Mouse (Mus musculus) lung, postnatal 0 days (tissue): ENCODE measurements around the gene 1700020N01Rik. TPM values are rescaled to one million over a fixed set of nuclear protein-coding genes. Genes with fewer than 3 reads are reported as not detected.

Experiments used
- ATAC-seq: fragments of 200-750 bp; cut with Nextera tagmentation; 2 replicates; pipeline ENCODE4 v1.8.0; 2017; ENCODE audit warnings: moderate library complexity
- DNase-seq: peaks from one replicate; pipeline ENCODE4 v3.0.0-alpha.2; 2016; ENCODE audit warnings: low spot score
- H3K27ac ChIP-seq: fragments of 300-500 bp; sonication (generic); 2 replicates; pipeline ENCODE4 v1.5.1; 2014; ENCODE audit warnings: antibody characterized with exemption, mild to moderate bottlenecking, low read length, mixed read lengths
- H3K27me3 ChIP-seq: fragments of 300-500 bp; sonication (generic); replicated peaks from 2 replicates; pipeline ENCODE4 v1.6.1; 2014; ENCODE audit warnings: low read length, mixed read lengths; ENCODE audit not compliant: insufficient read depth
- H3K36me3 ChIP-seq: fragments of 300-500 bp; sonication (generic); 2 replicates; pipeline ENCODE4 v1.6.1; 2014; ENCODE audit warnings: low read length, mixed read lengths; ENCODE audit not compliant: insufficient read depth
- H3K4me1 ChIP-seq: fragments of 300-500 bp; sonication (generic); 2 replicates; pipeline ENCODE4 v1.6.1; 2014; ENCODE audit warnings: antibody characterized with exemption, low read depth, low read length, mixed read lengths; ENCODE audit not compliant: insufficient read depth
- H3K4me2 ChIP-seq: fragments of 300-500 bp; sonication (generic); replicated peaks from 2 replicates; pipeline ENCODE4 v1.6.1; 2014; ENCODE audit warnings: low read depth, mild to moderate bottlenecking, low read length, moderate library complexity, mixed read lengths
- H3K4me3 ChIP-seq: fragments of 300-500 bp; sonication (generic); 2 replicates; pipeline ENCODE4 v1.5.1; 2014; ENCODE audit warnings: low read depth, low read length
- H3K9ac ChIP-seq: fragments of 300-500 bp; sonication (generic); replicated peaks from 2 replicates; pipeline ENCODE4 v1.6.1; 2014; ENCODE audit warnings: low read depth, mild to moderate bottlenecking
- H3K9me3 ChIP-seq: fragments of 300-500 bp; sonication (generic); 2 replicates; pipeline ENCODE4 v1.6.1; 2016; ENCODE audit warnings: low read length, mixed read lengths
- CTCF ChIP-seq: IDR thresholded peaks from 2 replicates; pipeline ENCODE4 v1.5.1; 2016; ENCODE audit warnings: antibody characterized with exemption, mild to moderate bottlenecking
- EP300 ChIP-seq: IDR thresholded peaks from 2 replicates; pipeline ENCODE4 v1.6.1; 2016; ENCODE audit warnings: antibody characterized with exemption, mild to moderate bottlenecking, control low read depth
- WGBS: fragments of 180-500 bp; shearing (Covaris S2); extraction: QIAGEN DNeasy Blood & Tissue Kit; methylation state at CpG from one replicate; pipeline ENCODE4 v1.1.7; 2014; 5-methylcytosine and 5-hydroxymethylcytosine counted together
- polyA plus RNA-seq: library from polyadenylated mRNA; unstranded; fragments of >200 nt; fragmentation: Nextera tagmentation; extraction: Ambion mirVana; gene quantifications from 2 replicates; pipeline ENCODE4 v1.2.1, GENCODE M21; 2015

The 1700020N01Rik gene
- polyA plus RNA-seq, 1 experiment from 2014 or later = 0.11 TPM

GRCm38 (mm10) chr10:21629031-21629740, 36.2 kb downstream of the 1700020N01Rik start:
- H3K4me3 ChIP-seq = no peak overlapping the region
- WGBS = 73% methylated on average over 10 of the region's 10 CpGs
- no peak for ATAC-seq
- no peak overlapping the region for H3K27ac ChIP-seq
- no peak for DNase-seq
- H3K36me3 ChIP-seq = no peaks in the 10 kb centered on the region
- H3K27me3 ChIP-seq = no peaks in the 10 kb centered on the region
- no peak overlapping the region for H3K9ac ChIP-seq
- H3K4me2 ChIP-seq = no peak overlapping the region
- no peaks in the 10 kb centered on the region for H3K9me3 ChIP-seq
- TF ChIP-seq CTCF (no peak), EP300 (no peak)
- H3K4me1 ChIP-seq = no peaks in the 10 kb centered on the region

- Histone ChIP-seq H3K4me1 (no peaks in the 10 kb centered on the region), H3K9me3 (no peaks in the 10 kb centered on the region), H3K9ac (no peak overlapping the region), H3K4me2 (no peak overlapping the region), H3K4me3 (no peak overlapping the region), H3K27ac (no peak overlapping the region), H3K36me3 (no peaks in the 10 kb centered on the region), H3K27me3 (no peaks in the 10 kb centered on the region)
- TF ChIP-seq EP300 (no peak), CTCF (no peak)
- DNase-seq (peak; percentile 58), ATAC-seq (0 out of 2 replicates have a peak, but pooled peaks have one; percentile 31)
- 82% methylated on average over 1 of the region's 1 CpGs for WGBS
These were observed 38.5 kb downstream of the 1700020N01Rik start for GRCm38 (mm10) chr10:21631481-21631880.

- peak; percentile 78 for ATAC-seq
- no peaks in the 10 kb centered on the region for H3K4me1 ChIP-seq
- no peaks in the 10 kb centered on the region for H3K27me3 ChIP-seq
- no peak overlapping the region for H3K27ac ChIP-seq
- H3K9me3 ChIP-seq = no peaks in the 10 kb centered on the region
- 49% methylated on average over 5 of the region's 5 CpGs for WGBS
- H3K4me3 ChIP-seq = no peak overlapping the region
- no peak overlapping the region for H3K4me2 ChIP-seq
- TF ChIP-seq EP300 = peak; percentile 48
- no peak for TF ChIP-seq CTCF
- peak; percentile 78 for DNase-seq
- H3K9ac ChIP-seq = no peak overlapping the region
- H3K36me3 ChIP-seq = no peaks in the 10 kb centered on the region
These were observed 39.7 kb downstream of the 1700020N01Rik start for GRCm38 (mm10) chr10:21632687-21633086.

GRCm38 (mm10) chr10:21635988-21636710, 43.2 kb downstream of the 1700020N01Rik start:
- no peak overlapping the region for H3K4me2 ChIP-seq
- no peak for TF ChIP-seq CTCF
- TF ChIP-seq EP300 = no peak
- 80% methylated on average over 4 of the region's 4 CpGs for WGBS
- H3K36me3 ChIP-seq = no peaks in the 10 kb centered on the region
- no peaks in the 10 kb centered on the region for H3K4me1 ChIP-seq
- H3K27ac ChIP-seq = 0 out of 2 replicates have a peak overlapping the region, but pooled peaks have one; percentile 45
- no peak for DNase-seq
- no peaks in the 10 kb centered on the region for H3K9me3 ChIP-seq
- H3K9ac ChIP-seq = no peak overlapping the region
- no peaks in the 10 kb centered on the region for H3K27me3 ChIP-seq
- no peak overlapping the region for H3K4me3 ChIP-seq
- no peak for ATAC-seq

- WGBS = 57% methylated on average over 6 of the region's 6 CpGs
- no peaks in the 10 kb centered on the region for H3K9me3 ChIP-seq
- H3K27ac ChIP-seq = peak overlapping the region; percentile 76
- H3K9ac ChIP-seq = no peak overlapping the region
- no peak overlapping the region for H3K4me3 ChIP-seq
- H3K4me1 ChIP-seq = no peaks in the 10 kb centered on the region
- DNase-seq (peak; percentile 67), ATAC-seq (peak; percentile 87)
- no peak overlapping the region for H3K4me2 ChIP-seq
- H3K36me3 ChIP-seq = no peaks in the 10 kb centered on the region
- no peaks in the 10 kb centered on the region for H3K27me3 ChIP-seq
- TF ChIP-seq EP300 = peak; percentile 81
- TF ChIP-seq CTCF = no peak
These were observed 43.8 kb downstream of the 1700020N01Rik start for GRCm38 (mm10) chr10:21636711-21637081.

GRCm38 (mm10) chr10:21651388-21651787, 58.4 kb downstream of the 1700020N01Rik start:
- Histone ChIP-seq H3K4me1 (no peaks in the 10 kb centered on the region), H3K4me3 (no peak overlapping the region), H3K27ac (no peak overlapping the region), H3K4me2 (no peak overlapping the region), H3K27me3 (no peaks in the 10 kb centered on the region), H3K9ac (no peak overlapping the region), H3K9me3 (no peaks in the 10 kb centered on the region), H3K36me3 (no peaks in the 10 kb centered on the region)
- ATAC-seq (no peak), DNase-seq (no peak)
- TF ChIP-seq CTCF (no peak), EP300 (no peak)
- WGBS = 82% methylated on average over 4 of the region's 4 CpGs
